Mouse (Mus musculus) urinary bladder, adult 2 months (tissue): Measurements from ENCODE around the gene Pisd. TPM values are rescaled to one million over a fixed set of nuclear protein-coding genes. Genes with fewer than 3 reads are reported as not detected.
"Not testable (repeated sequence)": the region's sequence is repeated elsewhere in the genome, so short reads cannot be mapped to it uniquely, and the experiment has no call there.

Experiments
- DNase-seq: peaks from one replicate; pipeline ENCODE4 v3.0.0; 2022; ENCODE audit warnings: low spot score
- polyA plus RNA-seq: library from polyadenylated mRNA; depleted of rRNA; stranded (reverse); fragments of >200 nt; gene quantifications from 2 replicates; pipeline ENCODE4 v1.2.3, GENCODE M21; 2012

Pisd gene
- polyA plus RNA-seq, 1 experiment, result 65.8 TPM

DNA sequence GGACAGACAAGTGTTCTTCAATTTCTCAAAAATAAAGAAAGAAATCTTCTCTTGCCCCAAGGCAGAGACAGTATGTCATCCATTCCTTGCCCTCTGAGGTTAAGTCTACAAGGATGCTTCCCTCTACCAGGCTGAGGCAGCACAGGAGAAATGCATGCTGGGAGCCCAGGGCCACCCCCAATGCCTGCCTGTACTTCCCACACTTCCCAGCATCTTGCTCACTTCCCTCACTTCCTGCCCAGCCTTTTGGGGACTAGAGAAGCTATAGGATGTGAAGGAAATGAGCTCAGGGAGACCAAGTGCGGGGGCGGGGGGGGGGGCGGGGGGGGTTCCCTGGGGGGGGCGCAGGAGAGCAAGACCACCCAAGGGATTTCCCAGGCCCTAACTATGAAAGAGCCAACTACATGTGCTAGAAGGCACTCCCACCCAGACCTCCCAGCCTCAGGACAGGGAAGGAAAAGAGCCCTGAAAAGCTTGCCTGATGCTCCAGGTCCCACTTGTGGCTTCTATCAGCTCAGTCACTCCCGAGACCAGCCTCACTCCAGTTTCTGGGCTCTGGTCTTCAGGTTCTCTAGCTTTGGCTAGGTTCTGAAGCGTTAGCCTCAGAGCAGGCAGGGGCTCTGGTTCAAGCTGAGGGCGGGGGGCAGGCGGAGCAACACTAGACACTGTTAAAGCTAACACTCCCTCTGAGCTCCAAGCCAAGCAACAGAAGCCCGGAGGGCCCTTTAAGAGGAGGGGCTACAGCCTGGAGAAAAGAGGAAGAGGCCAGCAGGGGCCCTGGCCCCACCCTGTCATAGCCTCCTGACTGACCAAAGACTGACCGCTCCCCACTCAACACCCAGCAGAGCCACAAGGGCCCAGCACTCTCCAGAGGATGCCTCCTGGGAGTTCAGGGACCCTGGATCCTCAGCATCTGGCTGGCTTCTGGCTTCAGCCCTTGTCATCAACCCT is 39.5 kb downstream of the Pisd start:
- DNase-seq, result peak; percentile 54

GRCm38 (mm10) chr5:32742149-32742548 is 43.3 kb downstream of the Pisd start:
- DNase-seq, result no peak

- not testable (repeated sequence) for DNase-seq
Measured at GRCm38 (mm10) chr5:32741377-32741776, 44.1 kb downstream of the Pisd start.

GRCm38 (mm10) chr5:32740850-32741249 is 44.6 kb downstream of the Pisd start:
- not testable (repeated sequence) for DNase-seq

GRCm38 (mm10) chr5:32740138-32740537 is 45.3 kb downstream of the Pisd start:
- no peak for DNase-seq

DNA sequence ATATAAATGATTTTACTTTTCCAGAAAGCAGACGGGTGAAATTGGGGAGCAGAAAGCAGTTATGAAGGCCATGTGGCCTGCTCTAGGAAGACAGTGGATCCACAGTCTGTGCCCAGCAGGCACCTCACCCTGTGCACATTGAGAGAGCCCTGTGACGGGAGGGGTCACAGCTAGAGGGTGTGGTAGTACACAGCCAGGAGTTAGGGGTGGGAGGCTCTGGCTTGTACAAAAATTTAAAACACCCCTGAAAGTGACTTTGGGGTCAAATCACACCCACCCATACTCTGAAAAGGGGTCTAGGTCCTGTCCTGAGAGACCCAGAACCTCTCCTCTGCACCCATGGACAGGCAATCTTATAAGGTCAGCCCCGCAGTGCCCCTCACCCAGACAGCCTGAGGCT is 48.7 kb downstream of the Pisd start:
- not testable (repeated sequence) for DNase-seq

GRCm38 (mm10) chr5:32735779-32736178 is 49.7 kb downstream of the Pisd start:
- no peak for DNase-seq

DNA sequence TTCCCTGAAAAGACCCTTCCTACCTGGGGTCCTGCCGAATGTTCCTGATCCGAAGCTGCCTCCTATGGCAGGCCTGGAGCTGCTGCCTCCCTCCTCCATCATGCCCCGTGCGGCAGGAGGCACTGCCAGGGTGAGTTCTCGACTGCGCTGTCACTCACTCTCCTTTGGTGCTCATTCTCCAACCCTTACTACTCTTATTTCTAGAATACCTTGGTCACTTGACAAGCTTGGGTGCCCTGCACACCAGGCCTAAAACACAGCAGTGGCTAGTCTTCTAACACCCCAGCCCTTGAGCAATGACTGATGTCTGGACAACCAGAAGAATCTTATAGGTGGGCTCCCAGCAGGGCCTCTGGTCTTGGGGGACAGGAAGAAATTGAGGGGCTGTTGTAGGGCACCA is 51.6 kb downstream of the Pisd start:
- not testable (repeated sequence) for DNase-seq

DNA sequence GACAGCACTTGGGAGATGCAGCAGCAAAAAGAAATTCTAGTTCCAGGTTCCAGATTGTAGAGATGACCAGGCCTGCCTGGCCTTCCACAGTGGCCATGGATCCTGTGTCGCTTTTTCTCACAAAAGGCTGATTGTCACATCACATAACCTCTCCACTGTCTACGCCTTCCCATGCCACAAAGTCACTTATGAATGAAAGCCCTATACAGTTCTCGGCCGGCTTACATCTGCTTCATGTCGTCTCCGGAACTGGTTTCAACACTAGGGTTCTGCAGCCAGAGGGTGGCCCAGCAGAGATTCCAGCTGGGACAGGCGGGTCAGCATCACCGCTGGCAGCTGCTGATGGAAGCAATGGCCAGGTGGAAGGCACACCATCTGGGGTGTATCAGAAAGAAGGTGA is 56.6 kb downstream of the Pisd start:
- no peak for DNase-seq

DNA sequence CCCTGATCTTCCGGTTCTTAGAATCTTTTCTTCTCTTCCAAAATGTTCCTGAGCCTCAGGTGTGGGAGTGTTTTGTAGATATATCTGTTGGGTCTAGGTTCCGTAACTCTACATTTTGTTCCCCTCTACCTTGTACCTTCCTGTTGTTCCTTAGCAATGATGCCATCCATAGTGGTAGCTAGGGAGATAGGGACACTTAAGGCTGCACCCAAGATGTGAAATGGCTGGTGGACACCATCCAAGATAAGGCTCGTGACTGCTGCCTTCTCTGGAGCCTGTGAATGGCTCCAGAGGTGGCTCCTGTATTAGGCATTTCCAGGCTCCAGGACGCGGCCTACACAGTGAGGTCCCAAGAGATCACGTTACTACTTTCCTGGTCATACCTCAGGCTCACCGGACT is 57.1 kb downstream of the Pisd start:
- DNase-seq, result no peak

- DNase-seq, result not testable (repeated sequence)
Measured at GRCm38 (mm10) chr5:32725397-32725796, 60.0 kb downstream of the Pisd start.

DNA sequence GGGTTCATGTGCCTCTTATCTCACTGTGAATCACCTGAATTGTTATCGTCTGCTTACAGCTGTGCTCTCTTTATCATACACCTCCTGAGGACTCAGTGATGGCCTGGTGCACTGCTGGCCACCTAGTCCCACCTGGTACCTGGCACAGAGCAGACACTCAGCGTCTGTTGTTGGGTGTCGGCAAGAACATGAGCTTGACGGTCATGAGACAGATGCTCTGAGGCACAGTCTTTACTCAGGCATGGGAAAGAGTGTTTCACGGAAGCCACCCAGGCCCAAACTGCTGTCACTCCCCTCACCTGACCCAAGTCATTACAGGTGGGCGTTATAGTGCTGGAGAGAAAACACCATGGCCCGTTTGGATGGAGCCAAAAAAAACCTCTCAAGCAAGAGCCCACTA is 61.5 kb downstream of the Pisd start:
- DNase-seq, result no peak

DNA sequence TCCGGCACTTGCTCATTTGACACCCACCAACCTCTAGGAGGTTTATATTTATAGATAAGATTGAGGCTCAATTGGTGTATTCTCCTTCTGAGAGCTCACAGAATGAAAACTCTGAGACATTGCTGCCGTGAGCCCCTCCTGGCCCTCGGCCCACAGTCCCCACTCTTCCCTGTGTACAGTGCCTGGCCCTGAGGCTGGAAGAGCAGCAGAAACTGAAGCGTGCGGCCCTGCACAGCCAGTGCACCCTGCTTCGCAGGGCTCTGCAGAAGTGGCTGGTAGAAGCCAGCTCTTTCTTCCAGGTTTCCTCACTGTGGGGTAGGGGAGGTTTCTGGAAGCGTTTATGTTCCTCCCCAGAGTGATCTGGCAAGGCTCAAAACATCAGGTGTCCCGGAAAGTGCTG is 62.7 kb downstream of the Pisd start:
- DNase-seq, result not testable (repeated sequence)

- no peak for DNase-seq
Measured at GRCm38 (mm10) chr5:32722263-32722662, 63.2 kb downstream of the Pisd start.

GRCm38 (mm10) chr5:32721316-32721715 is 64.1 kb downstream of the Pisd start:
- no peak for DNase-seq

DNA sequence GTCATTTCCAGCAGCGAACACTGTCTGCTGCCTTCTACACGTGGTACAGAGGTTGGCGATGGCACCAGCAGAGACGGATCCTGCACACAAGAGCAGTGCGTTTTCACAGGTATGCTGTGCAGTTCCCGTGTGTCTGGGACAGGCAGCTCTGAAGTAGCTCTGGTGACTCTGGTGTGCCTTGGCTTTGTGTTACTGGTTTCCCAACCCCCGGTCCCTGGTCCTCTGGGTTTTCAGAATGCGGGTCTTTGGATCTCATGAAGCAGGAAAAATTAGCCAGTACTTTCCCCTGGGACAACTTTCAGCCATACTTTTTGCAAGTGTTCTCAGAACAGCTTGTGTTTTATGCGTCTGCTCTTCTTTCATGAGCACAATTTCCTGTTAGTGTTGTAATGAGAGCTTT is 65.0 kb downstream of the Pisd start:
- no peak for DNase-seq

- no peak for DNase-seq
Measured at GRCm38 (mm10) chr5:32718916-32719315, 66.5 kb downstream of the Pisd start.

DNA sequence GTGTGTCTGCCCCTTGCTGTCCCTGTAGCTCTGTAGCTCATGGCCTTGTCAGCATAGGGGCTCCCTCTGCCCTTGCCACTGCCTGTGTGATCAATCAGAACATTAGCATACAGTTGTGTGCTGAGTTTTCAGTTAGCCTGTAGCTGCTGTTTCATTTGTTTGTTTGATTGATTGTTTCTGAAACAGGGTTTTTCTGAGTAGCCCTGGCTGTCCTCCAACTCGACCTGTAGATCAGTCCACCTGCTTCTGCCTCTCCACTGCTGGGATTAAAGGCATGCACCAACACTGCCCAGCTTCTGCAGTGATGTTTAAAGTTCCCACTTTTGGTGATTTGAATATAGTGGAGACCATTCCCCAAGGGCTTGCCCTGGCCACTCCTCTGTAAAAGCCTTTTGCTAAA is 67.7 kb downstream of the Pisd start:
- DNase-seq, result no peak

DNA sequence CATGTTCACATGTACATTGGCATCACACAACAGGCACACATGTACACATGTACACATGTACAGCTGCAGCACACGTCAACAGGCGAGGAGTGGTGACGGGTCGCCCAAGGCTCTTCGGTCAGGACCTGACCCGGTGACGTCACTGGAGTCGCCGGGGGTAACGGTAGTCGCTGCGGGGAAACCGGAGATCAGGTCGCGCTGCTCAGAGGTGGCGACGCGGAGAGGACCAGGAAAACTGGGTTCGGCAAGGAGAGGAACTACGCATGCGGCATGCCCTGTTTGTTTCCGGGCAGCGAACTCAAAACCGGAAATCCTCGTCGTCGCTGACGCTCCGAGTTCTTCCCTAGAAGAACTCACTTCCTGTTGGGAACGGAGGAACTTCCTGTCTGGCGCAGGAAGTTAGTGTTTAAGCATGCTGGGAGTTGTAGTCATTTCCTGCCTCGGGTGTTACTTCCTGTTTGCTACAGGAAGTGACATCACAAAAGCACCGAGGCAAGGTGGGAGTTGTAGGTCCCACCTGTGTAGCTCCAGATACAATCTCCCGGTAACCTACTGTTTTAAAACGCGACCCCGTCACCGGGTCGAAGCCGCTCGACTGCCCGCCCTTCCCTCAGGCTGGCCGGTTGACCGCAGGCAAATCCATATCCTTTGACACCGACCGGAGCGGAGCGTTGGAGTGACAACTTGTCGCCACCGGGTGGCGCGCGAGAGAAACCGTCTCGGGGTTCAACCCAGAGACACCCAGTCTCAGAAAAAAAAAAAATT is 71.6 kb downstream of the Pisd start:
- DNase-seq, result peak; percentile 87

DNA sequence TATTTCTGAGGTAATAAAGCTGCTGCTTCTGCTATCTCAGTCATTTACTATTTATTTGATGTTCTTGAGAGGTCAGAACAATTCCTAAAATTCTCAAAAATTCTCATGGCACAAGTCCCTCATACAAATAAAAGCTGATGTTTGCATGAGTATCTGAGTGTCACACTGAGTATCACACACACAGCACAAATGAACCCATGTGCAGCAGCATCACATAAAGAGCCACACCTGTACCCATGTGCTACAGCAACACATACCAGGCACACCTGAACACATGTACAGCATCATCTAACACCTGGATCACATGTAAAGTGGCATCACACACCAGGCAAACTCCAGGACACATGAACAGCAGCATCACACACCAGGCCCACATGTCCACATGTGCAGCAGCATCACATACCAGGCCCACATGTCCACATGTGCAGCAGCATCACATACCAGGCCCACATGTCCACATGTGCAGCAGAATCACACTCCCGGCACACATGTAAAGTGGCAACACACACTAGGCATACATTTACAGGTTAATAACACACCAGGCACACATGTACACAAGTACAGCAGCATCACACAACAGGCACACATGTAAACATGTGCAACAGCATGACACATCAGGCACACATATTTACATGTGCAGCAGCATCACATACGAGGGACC is 72.3 kb downstream of the Pisd start:
- DNase-seq, result no peak

DNA sequence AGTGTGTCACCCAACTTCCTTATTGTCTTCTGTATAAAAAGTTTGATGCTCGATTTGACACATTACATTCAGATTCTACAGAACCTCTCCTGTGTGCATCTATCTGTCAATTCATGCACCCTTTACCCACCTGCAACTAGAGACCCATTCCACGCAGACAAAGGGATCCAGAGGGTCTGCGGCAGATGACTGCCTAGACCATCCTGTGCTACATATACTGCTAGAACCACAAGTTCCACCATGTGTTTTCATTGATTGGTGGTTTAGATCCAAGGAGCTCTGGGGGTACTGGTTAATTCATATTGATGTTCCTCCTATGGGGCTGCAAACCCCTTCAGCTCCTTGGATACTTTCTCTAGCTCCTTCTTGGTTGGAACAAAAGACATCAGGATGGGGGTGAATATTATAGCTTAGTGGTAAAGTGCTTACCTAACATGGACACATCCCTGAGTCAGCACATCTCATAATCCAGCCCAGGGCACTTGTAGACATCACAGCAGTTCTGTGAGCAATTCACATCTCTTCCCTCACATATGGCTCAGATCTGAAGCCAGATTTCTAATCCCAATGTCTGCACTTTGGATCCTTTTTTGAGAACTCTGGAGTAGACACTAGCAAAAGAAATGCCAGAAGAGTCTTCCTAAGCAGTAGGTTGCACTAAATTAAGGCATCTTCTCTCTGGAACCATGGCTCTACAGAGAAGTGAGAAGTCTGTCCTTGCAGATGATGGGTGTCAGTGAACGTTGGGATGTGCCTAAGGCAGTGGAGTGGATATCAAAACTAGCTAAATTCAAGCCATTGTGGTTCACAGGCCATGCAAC is 73.0 kb downstream of the Pisd start:
- no peak for DNase-seq
